Mouse (Mus musculus): ENCODE data around the gene Chrnd. TPM values are rescaled to one million over a fixed set of nuclear protein-coding genes. Genes with fewer than 3 reads are reported as not detected.

Gene Chrnd
- not detected for total RNA-seq (2021)
- long read RNA-seq, experiment 1, result 0 reads
- long read RNA-seq, experiment 2, result 0 reads

- DNase-seq, result no peak
- intact Hi-C loops (cut with DNase I), result no loop called here
Measured at GRCm38 (mm10) chr1:87190429-87190828, at the start of gene Chrnd. TSS of gene Chrnd (plus strand) at chr1:87190607.

- DNase-seq, result no peak
- intact Hi-C loops (cut with DNase I), result no loop called here
Measured at GRCm38 (mm10) chr1:87141550-87141949, 48.9 kb upstream of the Chrnd start.

- intact Hi-C loops (cut with DNase I), result no loop called here
- peak in 1 of 2 experiments; percentile 29 for DNase-seq
Measured at GRCm38 (mm10) chr1:87142456-87142855, 48.0 kb upstream of the Chrnd start.

GRCm38 (mm10) chr1:87143141-87143540 is 47.3 kb upstream of the Chrnd start:
- no peak for DNase-seq
- intact Hi-C loops (cut with DNase I), result no loop called here

- no peak for DNase-seq
- intact Hi-C loops (cut with DNase I), result no loop called here
Measured at GRCm38 (mm10) chr1:87149422-87149821, 41.0 kb upstream of the Chrnd start.

- no peak for DNase-seq
- intact Hi-C loops (cut with DNase I), result no loop called here
Measured at GRCm38 (mm10) chr1:87151286-87151685, 39.1 kb upstream of the Chrnd start.

- intact Hi-C loops (cut with DNase I), result no loop called here
- DNase-seq, result no peak
Measured at GRCm38 (mm10) chr1:87153776-87154500, 36.5 kb upstream of the Chrnd start.

GRCm38 (mm10) chr1:87154501-87155120 is 35.8 kb upstream of the Chrnd start:
- intact Hi-C loops (cut with DNase I), result no loop called here
- no peak for DNase-seq

GRCm38 (mm10) chr1:87155531-87156198 is 34.7 kb upstream of the Chrnd start:
- intact Hi-C loops (cut with DNase I), result no loop called here
- DNase-seq, result no peak

GRCm38 (mm10) chr1:87156199-87156587 is 34.2 kb upstream of the Chrnd start, which contains the start of gene Ecel1:
TSS of gene Ecel1 (minus strand) at chr1:87156521.
- intact Hi-C loops (cut with DNase I), result no loop called here

GRCm38 (mm10) chr1:87159396-87159795 is 31.0 kb upstream of the Chrnd start:
- intact Hi-C loops (cut with DNase I), result no loop called here
- no peak for DNase-seq

More at GRCm38 (mm10) chr1:87156199-87156587, 34.2 kb upstream of the Chrnd start, which contains the start of gene Ecel1:
- DNase-seq, result no peak

- intact Hi-C loops (cut with DNase I), result no loop called here
- DNase-seq, result no peak
Measured at GRCm38 (mm10) chr1:87164164-87164795, 26.1 kb upstream of the Chrnd start.

- intact Hi-C loops (cut with DNase I), result no loop called here
- no peak for DNase-seq
Measured at GRCm38 (mm10) chr1:87164796-87165184, 25.6 kb upstream of the Chrnd start.

- no peak for DNase-seq
- intact Hi-C loops (cut with DNase I), result loop anchor here (5.0 kb wide), 1 partner anchor 122 kb away; no protein-coding TSS in a partner anchor
Measured at GRCm38 (mm10) chr1:87170458-87170857, 19.9 kb upstream of the Chrnd start.

GRCm38 (mm10) chr1:87171312-87171711 is 19.1 kb upstream of the Chrnd start:
- intact Hi-C loops (cut with DNase I), result loop anchor here (5.0 kb wide), 1 partner anchor 121 kb away; no protein-coding TSS in a partner anchor
- no peak for DNase-seq

GRCm38 (mm10) chr1:87172316-87172715 is 18.1 kb upstream of the Chrnd start:
- DNase-seq, result no peak
- intact Hi-C loops (cut with DNase I), result loop anchor here (5.0 kb wide), 1 partner anchor 120 kb away; no protein-coding TSS in a partner anchor

GRCm38 (mm10) chr1:87174006-87174955 is 16.1 kb upstream of the Chrnd start:
- peak; percentile 71 to 75 for DNase-seq
- intact Hi-C loops (cut with DNase I), result loop anchor here (1.0 to 5.0 kb wide), 2 partner anchors 11 to 118 kb away; no protein-coding TSS in a partner anchor

- DNase-seq, result peak; percentile 51 to 73
- intact Hi-C loops (cut with DNase I), result no loop called here
Measured at GRCm38 (mm10) chr1:87175852-87176292, 14.5 kb upstream of the Chrnd start.

- intact Hi-C loops (cut with DNase I), result no loop called here
- DNase-seq, result no peak
Measured at GRCm38 (mm10) chr1:87180896-87181295, 9.5 kb upstream of the Chrnd start.

All from heart, postnatal 14 days (tissue).